Mouse (Mus musculus) layer of hippocampus, postnatal 25 days (tissue): ENCODE data around the gene Aak1. TPM values are rescaled to one million over a fixed set of nuclear protein-coding genes. Genes with fewer than 3 reads are reported as not detected.

Source experiments
- DNase-seq, 2 experiments: peaks; one replicate each; pipeline ENCODE4 v3.0.0; 2022; ENCODE audit warnings: mixed read lengths in 2 of 2, low spot score in 1 of 2; ENCODE audit errors: extremely low spot score in 1 of 2
- total RNA-seq, 2 experiments: library from RNA; stranded (reverse); gene quantifications; 2 replicates each; pipeline ENCODE4 v1.2.3; 2021

Gene Aak1
- total RNA-seq, 2 experiments from 2014 or later, result 399 to 433 TPM

GRCm38 (mm10) chr6:86948746-86949145 lies 99.4 kb downstream of the Aak1 start:
- DNase-seq, result no peak

GRCm38 (mm10) chr6:86950141-86950540 lies 100.8 kb downstream of the Aak1 start:
- no peak for DNase-seq

GRCm38 (mm10) chr6:86950733-86951255 lies 101.5 kb downstream of the Aak1 start:
- DNase-seq, result no peak

- DNase-seq, result no peak
These were observed 106.4 kb downstream of the Aak1 start for GRCm38 (mm10) chr6:86955741-86956140.

- no peak for DNase-seq
These were observed 106.9 kb downstream of the Aak1 start for GRCm38 (mm10) chr6:86956206-86956605.

GRCm38 (mm10) chr6:86959006-86959405 lies 109.7 kb downstream of the Aak1 start:
- DNase-seq, result no peak

GRCm38 (mm10) chr6:86963987-86964685 lies 114.8 kb downstream of the Aak1 start:
- DNase-seq, result no peak

GRCm38 (mm10) chr6:86967166-86967565 lies 117.8 kb downstream of the Aak1 start:
- DNase-seq, result no peak

GRCm38 (mm10) chr6:86973956-86974355 lies 124.6 kb downstream of the Aak1 start:
- DNase-seq, result no peak

- DNase-seq, result no peak
These were observed 129.0 kb downstream of the Aak1 start for GRCm38 (mm10) chr6:86978156-86978908.

GRCm38 (mm10) chr6:86978909-86979265 lies 129.6 kb downstream of the Aak1 start:
- DNase-seq, result no peak

- no peak for DNase-seq
These were observed 131.9 kb downstream of the Aak1 start for GRCm38 (mm10) chr6:86981206-86981605.

GRCm38 (mm10) chr6:86985314-86986106 lies 136.2 kb downstream of the Aak1 start:
- DNase-seq, result no peak

- DNase-seq, result no peak
These were observed 140.3 kb downstream of the Aak1 start for GRCm38 (mm10) chr6:86989576-86989975.

GRCm38 (mm10) chr6:86991041-86991440 lies 141.7 kb downstream of the Aak1 start:
- no peak for DNase-seq

- DNase-seq, result no peak
These were observed 143.0 kb downstream of the Aak1 start for GRCm38 (mm10) chr6:86992349-86992748.

- DNase-seq, result no peak
These were observed 144.9 kb downstream of the Aak1 start for GRCm38 (mm10) chr6:86994254-86994653.

- DNase-seq, result no peak
These were observed 147.5 kb downstream of the Aak1 start for GRCm38 (mm10) chr6:86996629-86997307.

GRCm38 (mm10) chr6:86997360-86997759 lies 148.0 kb downstream of the Aak1 start:
- no peak for DNase-seq

GRCm38 (mm10) chr6:87001995-87002394 lies 152.7 kb downstream of the Aak1 start:
- DNase-seq, result no peak
